20 mouse cellular contexts compared by ENCODE assay signal in the genomic region with DNA sequence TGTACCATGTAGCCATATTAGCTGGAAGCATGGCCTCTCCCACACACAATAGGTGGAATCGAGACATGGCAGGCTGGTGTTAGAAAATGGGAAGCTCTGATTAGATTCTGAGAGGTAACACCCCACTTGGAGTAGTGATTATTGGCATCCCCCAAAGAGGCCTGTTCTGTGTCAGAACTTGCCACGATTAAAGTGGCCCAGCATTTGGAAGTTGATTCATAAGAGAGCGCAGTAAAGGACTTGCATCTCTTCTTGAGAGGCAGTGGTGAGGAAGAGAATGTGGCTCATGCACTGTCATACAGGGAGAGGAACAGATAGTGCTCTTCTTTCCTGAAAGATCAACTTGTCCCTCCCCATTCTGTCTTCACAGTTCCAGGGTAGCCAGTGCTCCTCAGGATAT. TPM values are rescaled to one million over a fixed set of nuclear protein-coding genes. Genes with fewer than 3 reads are reported as not detected.
"Had no signal": no experiment of that assay in that cellular context is flagged by ENCODE, and none has a peak within 500 bp of the region (broad histone marks: within the 10 kb centered on the region; RNA-seq: fewer than 3 reads in every experiment).

No protein-coding gene starts in this region.

- H3K9ac ChIP-seq: liver, embryonic 15.5 days; liver, postnatal 0 days; lung, embryonic 15.5 days; neural tube, embryonic 12.5 days; stomach, embryonic 15.5 days had no signal

- H3K27ac ChIP-seq: liver, embryonic 15.5 days; lung, embryonic 15.5 days; macrophage; neural tube, embryonic 12.5 days; stomach, embryonic 15.5 days; stomach, postnatal 0 days had no signal

- H3K36me3 ChIP-seq: liver, embryonic 15.5 days; lung, embryonic 15.5 days; neural tube, embryonic 12.5 days; stomach, embryonic 15.5 days had no signal

- H3K4me2 ChIP-seq: liver, embryonic 15.5 days; lung, embryonic 15.5 days; neural tube, embryonic 12.5 days; stomach, embryonic 15.5 days had no signal

- H3K4me1 ChIP-seq: liver, embryonic 15.5 days; megakaryocyte, embryonic 14.5 days; stomach, embryonic 15.5 days had no signal

- ATAC-seq: liver, postnatal 0 days; lung, postnatal 0 days had no signal

- H3K27me3 ChIP-seq: liver, embryonic 15.5 days; lung, embryonic 15.5 days; stomach, embryonic 15.5 days had no signal

- H3K9me3 ChIP-seq: liver, embryonic 15.5 days; lung, embryonic 15.5 days; stomach, embryonic 15.5 days had no signal

- DNase-seq: liver, postnatal 0 days; lung, adult 2 months; lung, postnatal 14 days; lung, postnatal 36 days; midbrain, embryonic 14.5 days; right cerebral cortex, postnatal 14 days; thymus, adult 2 months; thymus, postnatal 25 days; thymus, postnatal 4 days had no signal

- H3K4me3 ChIP-seq: liver, embryonic 15.5 days; lung, embryonic 15.5 days; megakaryocyte, embryonic 14.5 days; neural tube, embryonic 12.5 days; stomach, embryonic 15.5 days had no signal

RNA-seq across cellular contexts. Expression of gene Cdrt4, which starts 34.1 kb away (rescaled TPM):
- polyA plus RNA-seq: liver, embryonic 15.5 days; liver, postnatal 0 days; macrophage; midbrain, embryonic 14.5 days; midbrain, postnatal 0 days; neural tube, embryonic 14.5 days; spleen, adult 2 months; stomach, postnatal 0 days; thymus, adult 2 months had no signal
